Mouse (Mus musculus): ENCODE data around the gene Ccr8.
"Not testable (repeated sequence)": the region's sequence is repeated elsewhere in the genome, so short reads cannot be mapped to it uniquely, and the experiment has no call there.

Gene Ccr8

GRCm38 (mm10) chr9:120093701-120094100 is 1.8 kb downstream of the Ccr8 start:
- no peak for DNase-seq

GRCm38 (mm10) chr9:120095886-120096285 is 4.0 kb downstream of the Ccr8 start:
- DNase-seq = no peak

GRCm38 (mm10) chr9:120098682-120099081 is 6.8 kb downstream of the Ccr8 start:
- DNase-seq = peak; percentile 53 to 78

- DNase-seq = no peak
These were observed 7.4 kb downstream of the Ccr8 start for GRCm38 (mm10) chr9:120099304-120099703.

DNA sequence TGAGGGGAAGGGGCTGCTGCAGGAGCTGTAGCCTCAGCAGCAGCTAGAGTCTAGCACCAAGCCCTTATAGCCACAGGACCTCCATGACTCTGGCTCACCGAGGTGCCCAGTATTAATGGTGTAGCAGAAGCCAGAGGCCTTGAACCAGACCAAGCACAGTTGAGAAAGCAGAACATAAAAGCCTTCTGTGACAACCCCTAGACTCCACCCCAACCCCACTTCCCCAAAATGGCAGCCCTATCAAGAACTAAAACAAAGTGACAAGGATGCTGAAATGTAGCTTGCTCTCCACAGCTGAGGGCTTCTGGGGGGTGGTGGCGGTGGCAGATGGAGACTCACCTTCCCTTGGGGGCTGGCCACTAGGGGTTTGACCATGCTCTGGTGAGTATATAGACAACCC is 9.3 kb downstream of the Ccr8 start:
- DNase-seq = no peak

DNA sequence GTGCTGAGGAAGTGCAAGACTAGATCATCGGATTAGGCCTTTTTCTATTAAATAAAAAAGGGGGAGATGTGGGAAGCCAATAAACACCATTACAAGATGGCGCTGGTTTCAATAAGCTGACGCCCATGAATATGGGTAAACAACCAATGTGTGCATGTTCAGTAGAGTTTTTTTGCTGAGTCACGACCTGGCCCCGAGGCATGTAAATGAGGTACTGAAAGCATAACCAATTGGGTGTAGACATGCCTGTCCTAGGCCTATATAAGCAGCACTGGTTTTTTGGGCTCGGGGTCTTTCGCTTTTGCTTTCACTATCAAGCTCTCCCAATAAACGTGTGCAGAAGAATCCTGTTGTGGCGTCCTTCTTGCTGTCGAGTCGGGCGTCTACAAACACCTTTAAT is 17.0 kb downstream of the Ccr8 start:
- not testable (repeated sequence) for DNase-seq

DNA sequence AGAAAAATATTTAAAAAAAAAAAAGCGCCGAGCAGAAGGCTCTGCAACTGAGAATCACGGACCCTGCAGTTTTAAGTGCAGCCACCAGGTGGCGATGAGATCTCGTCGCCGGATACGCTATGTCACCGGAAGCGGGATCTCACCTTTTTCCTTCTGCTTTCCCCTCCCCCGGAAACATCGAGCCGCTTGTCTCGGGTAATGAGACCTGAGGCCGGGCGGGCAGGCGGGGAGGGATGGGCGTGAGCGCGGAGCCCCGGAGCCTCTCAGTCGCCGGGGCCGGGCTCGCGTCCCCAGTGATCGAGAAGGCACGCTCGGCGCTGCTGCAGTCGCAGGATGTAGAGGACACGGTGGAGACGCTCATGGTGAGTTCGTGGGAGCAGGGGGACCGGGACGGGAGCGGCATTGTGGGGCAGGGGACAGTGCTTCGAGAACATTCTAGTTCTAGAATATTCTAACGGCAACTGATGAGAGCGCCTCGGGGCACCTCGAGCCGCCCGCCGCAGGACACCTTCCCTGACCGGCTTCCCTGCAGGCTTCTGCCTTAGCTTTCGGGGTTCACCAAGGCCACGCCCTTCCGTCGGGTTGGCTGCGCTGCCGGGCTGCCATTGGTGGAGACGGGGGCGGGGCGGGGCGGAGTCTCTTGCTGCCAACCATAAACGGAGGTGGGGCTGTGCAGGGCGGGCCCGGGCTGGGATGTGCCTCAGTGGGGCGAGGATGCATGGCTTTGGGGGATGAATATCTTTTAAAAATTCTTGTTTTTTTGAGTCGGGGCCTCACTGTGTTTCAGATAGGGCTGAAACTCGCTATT is 18.5 kb downstream of the Ccr8 start, which contains the start of gene Slc25a38:
Slc25a38 (plus strand) TSS at position 164 of the 808 bp plus-strand sequence.
- peak; percentile 98 for DNase-seq

DNA sequence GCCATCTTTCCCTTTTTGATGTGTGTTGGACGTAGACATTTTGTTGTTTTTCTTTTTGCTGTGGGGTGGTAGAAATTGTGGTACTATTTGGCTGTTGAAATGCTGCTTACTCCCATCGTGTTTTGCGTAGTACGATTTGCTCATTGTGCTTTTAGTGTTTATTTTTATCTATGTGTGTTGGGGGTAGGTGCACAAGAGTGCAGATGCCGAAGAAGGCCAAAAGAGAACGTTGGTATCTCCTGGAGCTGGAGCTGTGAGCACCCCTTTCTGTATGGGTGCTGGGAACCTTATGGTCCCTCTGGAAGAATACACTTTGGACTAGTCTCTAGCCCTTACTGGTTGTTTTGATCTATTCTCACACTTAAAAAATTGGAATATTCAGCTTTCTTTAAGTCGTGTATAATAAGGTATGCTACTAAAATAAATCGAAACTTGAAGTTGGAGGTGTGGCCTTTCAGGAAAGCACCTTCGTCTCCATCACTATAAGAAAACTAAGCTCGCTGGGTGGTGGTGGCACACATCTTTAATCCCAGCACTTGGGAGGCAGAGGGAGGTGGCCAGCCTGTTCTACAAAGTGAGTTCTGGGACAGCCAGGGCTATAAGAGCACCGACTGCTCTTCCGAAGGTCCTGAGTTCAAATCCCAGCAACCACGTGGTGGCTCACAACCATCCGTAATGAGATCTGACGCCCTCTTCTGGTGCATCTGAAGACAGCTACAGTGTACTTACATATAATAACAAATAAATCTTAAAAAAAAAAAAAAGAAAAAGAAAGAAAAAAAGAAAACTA is 19.4 kb downstream of the Ccr8 start:
- no peak for DNase-seq

GRCm38 (mm10) chr9:120112472-120112871 is 20.6 kb downstream of the Ccr8 start:
- DNase-seq = no peak

- peak in 1 of 2 experiments; percentile 47 for DNase-seq
These were observed 21.5 kb downstream of the Ccr8 start for GRCm38 (mm10) chr9:120113456-120113855.

DNA sequence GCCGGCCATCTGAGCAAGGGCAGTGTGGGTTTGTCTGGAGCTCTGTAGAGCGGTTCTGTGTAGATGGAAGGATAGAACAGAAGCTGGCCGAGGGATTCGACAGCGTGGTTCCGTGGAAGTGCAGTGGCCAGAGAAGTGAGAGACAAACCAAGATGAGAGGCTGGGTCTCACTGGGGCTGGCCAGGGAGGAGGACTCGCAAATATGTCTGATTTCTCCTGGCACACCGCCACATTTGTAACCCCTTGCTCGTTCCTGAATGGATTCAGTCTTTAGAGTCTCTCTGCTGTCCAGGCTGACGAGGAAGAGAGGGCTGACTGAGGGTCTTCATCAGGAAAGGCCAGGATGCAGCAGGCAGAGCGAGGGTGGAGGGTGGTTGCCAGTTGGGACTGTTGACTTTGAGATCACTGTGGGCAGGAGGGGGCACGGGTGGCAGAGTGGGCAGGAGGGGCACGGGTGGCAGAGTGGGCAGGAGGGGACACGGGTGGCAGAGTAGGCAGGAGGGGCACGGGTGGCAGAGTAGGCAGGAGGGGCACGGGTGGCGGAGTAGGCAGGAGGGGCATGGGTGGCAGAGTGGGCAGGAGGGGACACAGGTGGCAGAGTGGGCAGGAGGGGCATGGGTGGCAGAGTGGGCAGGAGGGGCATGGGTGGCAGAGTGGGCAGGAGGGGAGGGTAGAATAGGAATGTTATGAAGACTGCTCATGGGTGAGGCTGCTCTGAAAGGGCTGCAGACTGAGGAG is 22.3 kb downstream of the Ccr8 start:
- no peak for DNase-seq

- no peak for DNase-seq
These were observed 22.9 kb downstream of the Ccr8 start for GRCm38 (mm10) chr9:120114789-120115151.

DNA sequence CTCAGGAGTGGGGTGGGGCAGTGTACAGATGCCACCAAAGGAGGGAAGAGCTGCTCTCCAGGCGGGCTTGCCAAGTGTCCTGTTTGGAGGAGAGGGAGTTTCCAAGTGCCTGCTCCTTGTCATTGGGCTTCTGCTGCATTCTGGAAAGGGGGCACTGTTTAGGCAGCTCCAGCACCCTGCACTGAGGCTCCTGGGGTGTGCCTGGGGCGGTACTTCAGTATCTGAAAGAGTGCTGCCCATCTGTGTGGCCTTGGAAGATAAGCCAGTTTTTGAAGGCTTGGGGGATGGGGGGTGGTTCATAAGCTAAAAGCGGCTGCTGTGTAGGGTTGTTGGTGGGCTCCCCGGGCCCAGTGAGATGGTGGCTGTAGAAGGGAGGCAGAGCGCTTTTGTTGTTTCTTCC is 23.7 kb downstream of the Ccr8 start:
- DNase-seq = no peak

DNA sequence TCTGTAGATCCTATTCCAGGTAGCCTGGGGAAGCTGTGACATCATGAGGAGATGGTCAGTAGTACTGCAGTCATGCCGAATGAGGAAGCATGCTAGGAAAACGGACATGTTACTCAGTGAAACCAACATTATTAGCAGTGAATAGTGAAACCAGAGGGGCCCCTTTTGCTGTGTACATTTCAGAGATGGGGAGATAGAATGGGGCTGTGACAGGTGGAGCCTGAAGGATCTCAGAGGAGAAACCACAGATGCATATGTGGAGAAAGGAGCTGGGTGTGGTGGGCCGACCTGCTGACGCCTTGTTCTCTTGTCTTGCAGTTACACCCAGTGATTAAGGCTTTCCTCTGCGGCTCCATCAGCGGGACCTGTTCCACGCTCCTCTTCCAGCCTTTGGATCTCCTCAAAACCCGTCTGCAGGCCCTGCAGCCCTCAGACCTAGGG is 24.3 kb downstream of the Ccr8 start:
- no peak for DNase-seq

DNA sequence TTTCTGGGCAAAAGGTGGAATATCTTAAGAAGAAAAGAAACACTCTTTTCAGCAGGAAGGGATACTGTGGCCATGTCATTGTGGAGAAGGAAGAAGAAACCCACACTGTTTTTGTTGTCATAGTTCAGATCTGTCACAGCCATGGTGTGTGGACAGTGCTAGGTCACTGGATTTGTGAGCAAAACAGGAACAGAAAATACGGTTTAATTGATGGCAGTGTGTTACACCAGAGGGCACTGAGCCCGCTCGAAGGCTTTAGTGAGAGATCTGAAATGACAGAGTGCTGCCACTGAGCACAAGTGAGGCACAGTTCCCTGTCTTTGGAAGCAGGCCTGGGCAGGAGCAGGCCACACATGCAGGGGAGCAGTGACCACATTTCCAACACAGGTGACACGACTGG is 26.3 kb downstream of the Ccr8 start:
- DNase-seq = no peak

DNA sequence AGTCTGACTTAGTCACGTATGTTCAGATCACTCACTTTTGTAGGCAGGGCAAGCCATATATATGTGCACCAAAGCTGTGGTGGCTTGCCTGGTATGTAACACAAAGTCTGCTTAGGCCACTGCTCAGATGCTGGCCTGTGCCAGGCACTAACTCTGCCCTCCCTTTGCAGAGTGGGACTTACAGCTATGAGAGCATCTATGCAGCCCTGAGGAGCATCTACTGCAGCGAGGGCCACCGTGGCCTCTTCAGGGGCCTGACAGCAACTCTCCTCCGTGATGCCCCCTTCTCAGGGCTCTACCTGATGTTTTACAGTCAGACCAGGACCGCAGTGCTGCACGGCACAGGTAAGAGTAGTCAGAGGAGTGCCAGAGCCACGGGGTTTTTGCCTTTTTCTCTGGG is 28.6 kb downstream of the Ccr8 start:
- DNase-seq = no peak

DNA sequence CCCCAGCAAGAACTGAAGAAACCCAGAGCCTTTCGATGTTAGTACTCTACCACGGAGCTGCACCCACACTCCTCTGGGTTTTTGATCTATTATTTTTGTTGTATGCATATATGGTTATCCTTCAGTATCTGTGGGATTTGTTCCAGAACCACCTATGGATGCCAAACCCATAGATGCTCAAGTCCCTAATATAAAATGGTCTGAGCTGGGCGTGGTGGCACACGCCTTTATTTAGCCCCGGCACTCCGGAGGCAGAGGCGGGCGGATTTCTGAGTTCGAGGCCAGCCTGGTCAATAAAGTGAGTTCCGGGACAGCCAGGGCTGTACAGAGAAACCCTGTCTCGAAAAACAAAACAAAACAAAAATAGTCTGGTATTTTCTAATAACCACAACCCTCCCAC is 35.0 kb downstream of the Ccr8 start:
- DNase-seq = no peak

DNA sequence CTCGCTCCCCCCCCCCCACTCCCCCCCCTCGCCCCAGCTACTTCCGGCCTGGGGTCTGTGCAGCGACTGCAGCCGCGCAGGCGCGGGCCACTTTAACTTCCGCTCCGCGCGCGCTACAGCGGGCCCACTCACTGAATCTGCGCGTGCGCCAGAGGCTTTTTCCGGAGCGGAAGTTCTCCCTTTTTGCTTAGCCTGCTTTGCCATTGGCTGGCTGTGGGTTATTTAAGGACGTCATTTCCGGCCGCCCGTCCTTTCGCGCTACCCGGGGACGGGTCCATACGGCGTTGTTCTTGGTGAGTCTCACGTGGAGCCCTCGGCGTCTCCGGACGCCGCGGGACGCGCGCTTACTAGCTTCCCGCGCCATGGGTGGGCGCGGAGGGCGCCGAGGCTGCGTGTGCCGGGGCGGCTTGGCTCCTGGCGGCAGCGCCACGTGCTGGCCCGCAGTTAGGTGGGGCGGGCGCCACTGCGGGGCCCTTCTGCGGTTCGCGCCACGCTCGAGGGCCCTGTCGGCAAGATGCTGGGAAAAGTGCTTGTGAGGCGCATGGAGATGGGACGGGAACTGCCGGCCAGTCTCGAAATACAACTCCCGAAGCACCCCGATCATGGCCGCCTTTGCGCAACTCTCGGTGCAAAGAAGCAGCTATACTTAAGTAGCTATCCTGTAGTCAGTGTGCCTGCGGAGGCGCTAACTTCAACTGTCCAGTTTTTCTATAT is 35.8 kb downstream of the Ccr8 start, which contains the start of gene Rpsa:
Rpsa (plus strand) TSS at position 152 of the 714 bp plus-strand sequence.
- peak; percentile 97 to 99 for DNase-seq

GRCm38 (mm10) chr9:120129276-120129675 is 37.4 kb downstream of the Ccr8 start:
- DNase-seq = no peak

- DNase-seq = no peak
These were observed 39.9 kb downstream of the Ccr8 start for GRCm38 (mm10) chr9:120131784-120132288.

- no peak for DNase-seq
These were observed 41.3 kb downstream of the Ccr8 start for GRCm38 (mm10) chr9:120132980-120133754.

Measured in kidney, postnatal 25 days (tissue).